Mouse (Mus musculus): Measurements from ENCODE around the gene Syde2. TPM values are rescaled to one million over a fixed set of nuclear protein-coding genes. Genes with fewer than 3 reads are reported as not detected.

The Syde2 gene
- total and polyA plus RNA-seq, 3 experiments: 12.4 to 24.1 TPM; not detected in 1

- no peaks in the 10 kb centered on the region; a peak in 1 of 4 replicates for H3K36me3 ChIP-seq (ENCODE audit: control insufficient read depth in 1 of 2, insufficient read depth in 2 of 2, low read length in 2 of 2)
- H3K79me2 ChIP-seq (ENCODE audit: control insufficient read depth, insufficient read depth, low read length, poor library complexity): no peaks in the 10 kb centered on the region
- TF ChIP-seq EP300 (IDR thresholded peaks at IDR 0.05; ENCODE audit: low read depth in 1 of 2, low read length in 2 of 2) (no peak), GATA1 (IDR thresholded peaks at IDR 0.05; ENCODE audit: low read depth, low read length) (no peak), ELF1 (IDR thresholded peaks at IDR 0.05; ENCODE audit: low read depth, low read length) (no peak), ZC3H11A (IDR thresholded peaks at IDR 0.05; ENCODE audit: low read depth, low read length) (no peak), ZNF384 (IDR thresholded peaks at IDR 0.05; ENCODE audit: low read depth, low read length) (no peak), TCF12 (IDR thresholded peaks at IDR 0.05; ENCODE audit: low read depth, low read length) (no peak), RCOR1 (IDR thresholded peaks at IDR 0.05; ENCODE audit: low read depth, low read length) (no peak)
- H3K4me1 ChIP-seq (ENCODE audit: control insufficient read depth in 1 of 2, insufficient read depth in 2 of 2, low read length in 2 of 2): peaks cover 0 to 8% of the 10 kb centered on the region in 2 experiments; a peak in 1 of 4 replicates
- no peak overlapping the region for H3K9ac ChIP-seq (ENCODE audit: control insufficient read depth, low read depth, low read length, poor library complexity, severe bottlenecking)
- no peak overlapping the region for H3K4me3 ChIP-seq (ENCODE audit: control insufficient read depth in 1 of 2, insufficient read depth in 1 of 2, low read depth in 2 of 2, low read length in 2 of 2)
- peaks cover 0 to 2% of the 10 kb centered on the region in 2 experiments; a peak in 3 of 4 replicates for H3K27me3 ChIP-seq (ENCODE audit: control insufficient read depth in 1 of 2, insufficient read depth in 2 of 2, low read length in 2 of 2)
- peak; percentile 54 for DNase-seq (ENCODE audit: low read depth, low spot score)
- no peaks in the 10 kb centered on the region for H3K9me3 ChIP-seq (replicated peaks; ENCODE audit: insufficient read depth, low read length)
- H3K27ac ChIP-seq (ENCODE audit: control insufficient read depth, low read depth, low read length): no peak overlapping the region
These were observed 63.8 kb downstream of the Syde2 start for GRCm38 (mm10) chr3:146051277-146052007.

GRCm38 (mm10) chr3:146053082-146053814, 65.6 kb downstream of the Syde2 start:
- no peak overlapping the region for H3K4me3 ChIP-seq (ENCODE audit: control insufficient read depth in 1 of 2, insufficient read depth in 1 of 2, low read depth in 2 of 2, low read length in 2 of 2)
- H3K9ac ChIP-seq (ENCODE audit: control insufficient read depth, low read depth, low read length, poor library complexity, severe bottlenecking): no peak overlapping the region
- no peaks in the 10 kb centered on the region for H3K36me3 ChIP-seq (ENCODE audit: control insufficient read depth in 1 of 2, insufficient read depth in 2 of 2, low read length in 2 of 2)
- peaks cover 0 to 2% of the 10 kb centered on the region in 2 experiments; a peak in 2 of 4 replicates for H3K27me3 ChIP-seq (ENCODE audit: control insufficient read depth in 1 of 2, insufficient read depth in 2 of 2, low read length in 2 of 2)
- H3K79me2 ChIP-seq (ENCODE audit: control insufficient read depth, insufficient read depth, low read length, poor library complexity): no peaks in the 10 kb centered on the region
- peak; percentile 36 for DNase-seq (ENCODE audit: low read depth, low spot score)
- TF ChIP-seq ZC3H11A (IDR thresholded peaks at IDR 0.05; ENCODE audit: low read depth, low read length) (peak; percentile 37), SMC3 (IDR thresholded peaks at IDR 0.05; ENCODE audit: low read depth, low read length) (peak; percentile 51), CTCF (IDR thresholded peaks at IDR 0.05 in 2 of 3, conservative IDR thresholded peaks at IDR 0.05 in 1 of 3; ENCODE audit: control insufficient read depth in 1 of 3, insufficient read depth in 1 of 3, low read depth in 2 of 3, low read length in 3 of 3, poor library complexity in 1 of 3, severe bottlenecking in 1 of 3) (peak in 2 of 3 experiments; percentile 39 to 63; a peak in 4 of 6 replicates), GABPA (IDR thresholded peaks at IDR 0.05; ENCODE audit: low read depth, low read length) (no peak), ZMIZ1 (IDR thresholded peaks at IDR 0.05; ENCODE audit: low read depth, low read length) (no peak), RAD21 (IDR thresholded peaks at IDR 0.05; ENCODE audit: low read depth, low read length) (peak; percentile 56)
- 0 out of 4 replicates have a peak, but pooled peaks cover 0 to 5% of the 10 kb centered on the region in 2 experiments for H3K4me1 ChIP-seq (ENCODE audit: control insufficient read depth in 1 of 2, insufficient read depth in 2 of 2, low read length in 2 of 2)
- no peaks in the 10 kb centered on the region for H3K9me3 ChIP-seq (replicated peaks; ENCODE audit: insufficient read depth, low read length)
- no peak overlapping the region for H3K27ac ChIP-seq (ENCODE audit: control insufficient read depth, low read depth, low read length)
